Comparison of ENCODE assay signal across 8 mouse cellular contexts in the genomic region with DNA sequence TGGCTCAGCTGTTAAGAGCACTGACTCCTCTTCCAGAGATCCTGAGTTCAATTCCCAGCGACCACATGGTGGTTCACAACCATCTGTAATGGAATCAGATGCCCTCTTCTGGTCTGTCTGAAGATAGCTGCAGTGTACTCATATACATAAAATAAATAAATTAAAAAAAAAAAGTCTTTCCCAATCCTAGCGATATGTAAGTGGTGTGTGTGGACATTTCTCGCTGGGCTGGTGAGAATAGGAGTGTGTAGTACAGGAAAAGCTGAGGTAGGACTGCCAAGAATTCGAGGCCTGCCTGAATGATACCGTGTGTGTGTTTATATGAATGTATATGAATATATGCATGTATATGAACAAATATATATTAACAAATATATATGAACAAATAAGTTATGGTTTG. TPM values are rescaled to one million over a fixed set of nuclear protein-coding genes. Genes with fewer than 3 reads are reported as not detected.
DNase-seq lines count a peak whose midpoint lies in the region; ATAC-seq and TF ChIP-seq lines count a peak whose summit lies in the region.

No protein-coding gene starts in this region.

- no peak overlapping the region for H3K9ac ChIP-seq in forebrain, embryonic 14.5 days (ENCODE audit: low read length)
- H3K9ac ChIP-seq in liver, embryonic 15.5 days: no peak overlapping the region

- DNase-seq in gastrocnemius, adult 2 months: no peak
- no peak for DNase-seq in gastrocnemius, postnatal 4 days (ENCODE audit: low spot score in 2 of 2)
- DNase-seq in 3T3-L1 (ENCODE audit: low read depth, low spot score): peak; percentile 31
- no peak for DNase-seq in forebrain, embryonic 14.5 days (ENCODE audit: low spot score)
- DNase-seq in urinary bladder, postnatal 4 days (ENCODE audit: low spot score in 2 of 2): no peak
- DNase-seq in right cerebral cortex, postnatal 36 days (ENCODE audit: low spot score in 2 of 2): no peak
- no peak for DNase-seq in lung, postnatal 36 days

- TF ChIP-seq CTCF in gastrocnemius, adult 2 months (IDR thresholded peaks at IDR 0.05): no peak

- 61% methylated on average over 5 of the region's 5 CpGs for WGBS in forebrain, embryonic 14.5 days
- WGBS in liver, embryonic 15.5 days (ENCODE audit: insufficient replicate concordance): 35% methylated on average over 5 of the region's 5 CpGs

- peak overlapping the region; percentile 72 for H3K4me3 ChIP-seq in gastrocnemius, adult 2 months
- no peak overlapping the region for H3K4me3 ChIP-seq in forebrain, embryonic 14.5 days (ENCODE audit: low read depth, low read length)
- H3K4me3 ChIP-seq in liver, embryonic 15.5 days (replicated peaks): no peak overlapping the region

- peak overlapping the region; percentile 73 for H3K4me2 ChIP-seq in forebrain, embryonic 14.5 days (ENCODE audit: low read length)
- peak overlapping the region; percentile 89 for H3K4me2 ChIP-seq in liver, embryonic 15.5 days

- H3K9me3 ChIP-seq in forebrain, embryonic 14.5 days (replicated peaks; ENCODE audit: control insufficient read depth, low read length): no peaks in the 10 kb centered on the region
- H3K9me3 ChIP-seq in liver, embryonic 15.5 days (replicated peaks): no peaks in the 10 kb centered on the region

- peak overlapping the region; percentile 90 for H3K27ac ChIP-seq in gastrocnemius, adult 2 months
- H3K27ac ChIP-seq in forebrain, embryonic 14.5 days (ENCODE audit: low read depth, low read length): no peak overlapping the region
- H3K27ac ChIP-seq in liver, embryonic 15.5 days (replicated peaks): no peak overlapping the region

- intact Hi-C loops in gastrocnemius, adult 2 months (cut with DNase I): no loop called here

- no peaks in the 10 kb centered on the region for H3K27me3 ChIP-seq in forebrain, embryonic 14.5 days (replicated peaks; ENCODE audit: control insufficient read depth, insufficient read depth, low read length)
- no peaks in the 10 kb centered on the region for H3K27me3 ChIP-seq in liver, embryonic 15.5 days

- no peak for ATAC-seq in forebrain, embryonic 14.5 days
- no peak for ATAC-seq in liver, embryonic 15.5 days (ENCODE audit: insufficient read depth)

- peaks cover 8% of the 10 kb centered on the region; the same call in 1 of the 2 replicates for H3K36me3 ChIP-seq in forebrain, embryonic 14.5 days (ENCODE audit: control insufficient read depth, insufficient read depth, low read length)
- peaks cover 9% of the 10 kb centered on the region for H3K36me3 ChIP-seq in liver, embryonic 15.5 days (replicated peaks)

- H3K4me1 ChIP-seq in forebrain, embryonic 14.5 days (ENCODE audit: control insufficient read depth, insufficient read depth, low read length): peaks cover 9% of the 10 kb centered on the region
- peaks cover 43% of the 10 kb centered on the region for H3K4me1 ChIP-seq in liver, embryonic 15.5 days (replicated peaks)

RNA-seq across cellular contexts. Expression of gene Bpnt1, which starts 0.6 kb away (rescaled TPM):
- total RNA-seq in gastrocnemius, adult 2 months (2021): 10 to 100 TPM; 14.7 to 23.0 TPM
- 10 to 100 TPM; 20.9 to 25.6 TPM for total RNA-seq in gastrocnemius, postnatal 4 days (2021)
- 18.8 and 18.9 TPM in 2 replicates for polyA plus RNA-seq in forebrain, embryonic 14.5 days (2014; fragmentation: Nextera tagmentation; extraction: Ambion mirVana)
- polyA plus RNA-seq in liver, embryonic 15.5 days (2015; fragmentation: Nextera tagmentation; extraction: Ambion mirVana): 10.3 and 11.1 TPM in 2 replicates

RNA-seq across cellular contexts. Expression of gene Iars2, which starts 2.2 kb away (rescaled TPM):
- 10 to 100 TPM; 35.2 to 43.2 TPM for total RNA-seq in gastrocnemius, adult 2 months (2021)
- 10 to 100 TPM; 49.3 to 52.6 TPM for total RNA-seq in gastrocnemius, postnatal 4 days (2021)
- polyA plus RNA-seq in forebrain, embryonic 14.5 days (2014; fragmentation: Nextera tagmentation; extraction: Ambion mirVana): 18.4 and 19.5 TPM in 2 replicates
- polyA plus RNA-seq in liver, embryonic 15.5 days (2015; fragmentation: Nextera tagmentation; extraction: Ambion mirVana): 17.3 and 18.9 TPM in 2 replicates

RNA-seq across cellular contexts. Expression of gene Eprs, which starts 31.5 kb away (rescaled TPM):
- 100 to 1,000 TPM; 134 to 157 TPM for total RNA-seq in gastrocnemius, adult 2 months (2021)
- 100 to 1,000 TPM; 104 to 109 TPM for total RNA-seq in gastrocnemius, postnatal 4 days (2021)
- polyA plus RNA-seq in forebrain, embryonic 14.5 days (2014; fragmentation: Nextera tagmentation; extraction: Ambion mirVana): 142 and 156 TPM in 2 replicates
- polyA plus RNA-seq in liver, embryonic 15.5 days (2015; fragmentation: Nextera tagmentation; extraction: Ambion mirVana): 71.4 and 76.7 TPM in 2 replicates
